Mouse (Mus musculus) lung, adult 2 months (tissue): ENCODE measurements around the gene Nedd4.

Experiments used
- CTCF ChIP-seq: fragments of 200-500 bp; IDR thresholded peaks from 2 replicates; pipeline ENCODE4 v1.5.1; 2011; ENCODE audit warnings: mild to moderate bottlenecking, low read length, control low read depth; ENCODE audit not compliant: insufficient read depth
- POLR2A ChIP-seq: fragments of 200-500 bp; IDR thresholded peaks from 2 replicates; pipeline ENCODE4 v1.6.1; 2011; ENCODE audit warnings: low read depth, mild to moderate bottlenecking, control low read depth, low read length, borderline replicate concordance; ENCODE audit errors: extremely low read depth

GRCm38 (mm10) chr9:72627598-72627997 is 34.5 kb upstream of the Nedd4 start:
- TF ChIP-seq POLR2A, result no peak
- no peak for TF ChIP-seq CTCF
